Mouse (Mus musculus) embryonic facial prominence, embryonic 14.5 days (tissue): Measurements from ENCODE around the gene Ccdc173. TPM values are rescaled to one million over a fixed set of nuclear protein-coding genes. Genes with fewer than 3 reads are reported as not detected.
A peak's percentile ranks its signal among the peaks of the same experiment; 100 is the strongest.
"Not testable (repeated sequence)": the region's sequence is repeated elsewhere in the genome, so short reads cannot be mapped to it uniquely, and the experiment has no call there.

ENCODE experiments used
- ATAC-seq: fragments of 200-750 bp; cut with Nextera tagmentation; 2 replicates; pipeline ENCODE4 v1.8.0; 2017; ENCODE audit warnings: low read depth, moderate number of reproducible peaks, moderate TSS enrichment
- DNase-seq: peaks from one replicate; pipeline ENCODE4 v3.0.0-alpha.2; 2015; ENCODE audit warnings: low spot score
- H3K27ac ChIP-seq: fragments of 300-500 bp; sonication (generic); replicated peaks from 2 replicates; pipeline ENCODE4 v1.5.1; 2014; ENCODE audit warnings: low read depth, mild to moderate bottlenecking, low read length, moderate library complexity
- H3K27me3 ChIP-seq: fragments of 300-500 bp; sonication (generic); replicated peaks from 2 replicates; pipeline ENCODE4 v1.6.1; 2014; ENCODE audit warnings: low read length; ENCODE audit not compliant: control insufficient read depth, insufficient read depth
- H3K36me3 ChIP-seq: fragments of 300-500 bp; sonication (generic); 2 replicates; pipeline ENCODE4 v1.6.1; 2014; ENCODE audit warnings: low read length, mixed read lengths; ENCODE audit not compliant: control insufficient read depth, insufficient read depth
- H3K4me1 ChIP-seq: fragments of 300-500 bp; sonication (generic); 2 replicates; pipeline ENCODE4 v1.6.1; 2014; ENCODE audit warnings: antibody characterized with exemption, low read length; ENCODE audit not compliant: control insufficient read depth, insufficient read depth
- H3K4me2 ChIP-seq: fragments of 300-500 bp; sonication (generic); 2 replicates; pipeline ENCODE4 v1.6.1; 2014; ENCODE audit warnings: low read depth, mild to moderate bottlenecking, low read length, moderate library complexity, mixed read lengths
- H3K4me3 ChIP-seq: fragments of 300-500 bp; sonication (generic); 2 replicates; pipeline ENCODE4 v1.5.1; 2014; ENCODE audit warnings: low read depth, mild to moderate bottlenecking, low read length
- H3K9ac ChIP-seq: fragments of 300-500 bp; sonication (generic); 2 replicates; pipeline ENCODE4 v1.6.1; 2014; ENCODE audit warnings: low read depth, mild to moderate bottlenecking, low read length, moderate library complexity, mixed read lengths
- H3K9me3 ChIP-seq: fragments of 300-500 bp; sonication (generic); 2 replicates; pipeline ENCODE4 v1.6.1; 2016; ENCODE audit warnings: low read length; ENCODE audit not compliant: control insufficient read depth
- WGBS: fragments of 180-500 bp; shearing (Covaris S2); extraction: QIAGEN DNeasy Blood & Tissue Kit; methylation state at CpG from one replicate; pipeline ENCODE4 v1.1.7; 2014; 5-methylcytosine and 5-hydroxymethylcytosine counted together
- polyA plus RNA-seq: library from polyadenylated mRNA; unstranded; fragments of >200 nt; fragmentation: Nextera tagmentation; extraction: Ambion mirVana; gene quantifications from 2 replicates; pipeline ENCODE4 v1.2.1, GENCODE M21; 2014

Ccdc173 gene
- polyA plus RNA-seq, 1 experiment from 2014 or later: 2.2 TPM

- no peak for ATAC-seq
- Histone ChIP-seq H3K4me3 (no peak overlapping the region), H3K9me3 (no peaks in the 10 kb centered on the region), H3K27ac (no peak overlapping the region), H3K4me2 (no peak overlapping the region), H3K36me3 (peaks cover 40% of the 10 kb centered on the region), H3K27me3 (no peaks in the 10 kb centered on the region), H3K9ac (no peak overlapping the region), H3K4me1 (peaks cover 9% of the 10 kb centered on the region)
- DNase-seq: no peak
- 73% methylated on average over 10 of the region's 10 CpGs for WGBS
Observed at GRCm38 (mm10) chr2:69825898-69826297, 36.5 kb upstream of the Ccdc173 start.

- Histone ChIP-seq H3K4me2 (peak overlapping the region; percentile 72), H3K4me1 (peaks cover 9% of the 10 kb centered on the region), H3K9ac (peak overlapping the region; percentile 95), H3K9me3 (no peaks in the 10 kb centered on the region), H3K27ac (peak overlapping the region; percentile 96), H3K4me3 (peak overlapping the region; percentile 89), H3K36me3 (peaks cover 16% of the 10 kb centered on the region), H3K27me3 (no peaks in the 10 kb centered on the region)
- WGBS: 4% methylated on average over 21 of the region's 45 CpGs
- DNase-seq (peak; percentile 79), ATAC-seq (peak; percentile 84)
Observed at GRCm38 (mm10) chr2:69823129-69823677, 33.8 kb upstream of the Ccdc173 start.

DNA sequence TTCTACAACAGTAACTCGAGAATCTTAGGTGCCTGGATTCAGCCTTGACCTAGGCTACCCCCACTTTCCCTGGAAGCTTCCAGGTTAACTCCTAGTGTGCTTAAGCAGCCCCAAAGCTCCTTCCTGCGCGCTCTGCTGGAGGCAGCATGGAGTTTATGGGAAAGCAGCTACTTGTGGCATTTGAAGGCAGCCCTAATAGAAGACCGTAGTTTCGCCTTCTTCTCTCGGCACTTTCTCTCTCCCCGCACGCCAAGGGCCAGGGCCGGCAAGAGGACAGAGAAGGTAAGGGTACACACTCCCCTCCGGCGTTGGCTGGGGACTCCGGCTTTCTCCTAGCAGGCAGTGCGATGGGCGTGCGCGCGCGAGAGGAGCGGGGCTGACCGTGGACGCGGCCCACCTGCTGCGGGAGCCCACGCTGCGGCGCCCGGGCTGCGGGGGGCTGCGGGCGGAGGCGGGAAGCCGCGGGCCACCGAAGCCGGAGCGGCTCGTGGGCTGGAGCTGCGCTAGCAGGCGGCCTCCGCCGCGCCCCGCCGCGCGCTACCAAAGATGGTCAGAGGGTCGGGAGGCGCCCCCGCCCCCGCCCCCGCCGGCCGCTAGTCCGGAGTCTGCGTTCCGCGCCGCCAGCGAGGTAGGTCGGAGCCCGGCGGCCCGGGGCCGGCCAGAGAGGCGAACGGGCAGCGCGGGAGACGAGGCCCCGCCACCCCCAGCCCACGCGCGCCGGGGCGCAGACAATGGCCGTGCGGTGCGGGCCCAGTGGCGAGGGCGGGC lies 33.2 kb upstream of the Ccdc173 start:
- WGBS: 0% methylated on average over 22 of the region's 80 CpGs
- H3K36me3 ChIP-seq: peaks cover 13% of the 10 kb centered on the region; the same call in 1 of the 2 replicates
- H3K9me3 ChIP-seq: no peaks in the 10 kb centered on the region
- no peaks in the 10 kb centered on the region for H3K27me3 ChIP-seq
- peaks cover 9% of the 10 kb centered on the region for H3K4me1 ChIP-seq
- H3K9ac ChIP-seq: peak overlapping the region; percentile 95
- DNase-seq: peak; percentile 80
- ATAC-seq: peak; percentile 76
- peak overlapping the region; percentile 96 for H3K27ac ChIP-seq
- H3K4me3 ChIP-seq: peak overlapping the region; percentile 89
- peak overlapping the region; percentile 72 for H3K4me2 ChIP-seq

GRCm38 (mm10) chr2:69821711-69822110 lies 32.3 kb upstream of the Ccdc173 start, which contains the start of gene Klhl23:
Klhl23 (plus strand) TSS chr2:69821944.
- Histone ChIP-seq H3K27me3 (no peaks in the 10 kb centered on the region), H3K4me1 (peaks cover 9% of the 10 kb centered on the region), H3K27ac (peak within 1 kb of the TSS; percentile 96), H3K9me3 (no peaks in the 10 kb centered on the region), H3K36me3 (peaks cover 10% of the 10 kb centered on the region; the same call in 1 of the 2 replicates), H3K9ac (peak within 1 kb of the TSS; percentile 95), H3K4me3 (peak within 1 kb of the TSS; percentile 89), H3K4me2 (peak within 1 kb of the TSS; percentile 72)
- DNase-seq (peak; percentile 64), ATAC-seq (no peak)
- 10% methylated on average over 8 of the region's 8 CpGs for WGBS

- Histone ChIP-seq H3K27ac (no peak overlapping the region), H3K4me2 (no peak overlapping the region), H3K4me1 (peaks cover 9% of the 10 kb centered on the region), H3K27me3 (no peaks in the 10 kb centered on the region), H3K36me3 (no peaks in the 10 kb centered on the region), H3K9me3 (no peaks in the 10 kb centered on the region), H3K9ac (no peak overlapping the region), H3K4me3 (no peak overlapping the region)
- no peak for ATAC-seq
- WGBS: 68% methylated on average over 1 of the region's 1 CpGs
- no peak for DNase-seq
Observed at GRCm38 (mm10) chr2:69820201-69820600, 30.8 kb upstream of the Ccdc173 start.

- no peak overlapping the region for H3K4me3 ChIP-seq
- no peaks in the 10 kb centered on the region for H3K36me3 ChIP-seq
- H3K27me3 ChIP-seq: no peaks in the 10 kb centered on the region
- no peak for ATAC-seq
- DNase-seq: no peak
- H3K27ac ChIP-seq: no peak overlapping the region
- WGBS: 75% methylated on average over 9 of the region's 9 CpGs
- peaks cover 4% of the 10 kb centered on the region; the same call in 1 of the 2 replicates for H3K4me1 ChIP-seq
- H3K9ac ChIP-seq: no peak overlapping the region
- no peaks in the 10 kb centered on the region for H3K9me3 ChIP-seq
- H3K4me2 ChIP-seq: no peak overlapping the region
Observed at GRCm38 (mm10) chr2:69818350-69819085, 29.1 kb upstream of the Ccdc173 start.

- 81% methylated on average over 5 of the region's 5 CpGs for WGBS
- H3K4me2 ChIP-seq: no peak overlapping the region
- no peak overlapping the region for H3K27ac ChIP-seq
- ATAC-seq: no peak
- DNase-seq: no peak
- H3K9ac ChIP-seq: no peak overlapping the region
- H3K9me3 ChIP-seq: no peaks in the 10 kb centered on the region
- no peaks in the 10 kb centered on the region for H3K27me3 ChIP-seq
- H3K4me3 ChIP-seq: no peak overlapping the region
- peaks cover 2% of the 10 kb centered on the region; the same call in 1 of the 2 replicates for H3K4me1 ChIP-seq
- no peaks in the 10 kb centered on the region for H3K36me3 ChIP-seq
Observed at GRCm38 (mm10) chr2:69816575-69816974, 27.2 kb upstream of the Ccdc173 start.

DNA sequence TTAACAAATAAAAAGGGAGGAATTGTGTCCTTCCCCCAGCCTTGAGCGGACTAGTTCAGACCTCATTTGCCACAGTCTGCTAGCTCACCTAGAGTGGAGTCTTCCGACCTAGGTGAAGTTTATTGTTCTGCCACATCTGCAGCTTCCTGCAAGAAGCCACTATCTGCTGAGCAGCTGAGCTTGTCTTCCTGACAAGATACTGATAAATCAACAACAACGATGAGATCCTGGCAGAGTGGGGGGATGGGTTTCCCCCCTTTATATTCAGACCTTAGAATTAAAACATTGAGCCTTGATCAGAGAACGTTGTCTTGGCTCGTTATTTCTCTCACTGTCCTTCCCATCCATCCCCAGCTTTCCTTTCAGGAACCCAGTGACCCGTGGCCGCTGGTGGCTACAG lies 22.0 kb upstream of the Ccdc173 start:
- WGBS: 69% methylated on average over 7 of the region's 7 CpGs
- H3K9me3 ChIP-seq, ATAC-seq: not testable (repeated sequence)

More for the DNA sequence above, 22.0 kb upstream of the Ccdc173 start:
- H3K27ac ChIP-seq, H3K36me3 ChIP-seq, H3K4me1 ChIP-seq, DNase-seq, H3K4me2 ChIP-seq, H3K27me3 ChIP-seq, H3K4me3 ChIP-seq, H3K9ac ChIP-seq: not testable (repeated sequence)
